Mouse (Mus musculus) liver, postnatal 0 days (tissue): ENCODE measurements around the gene Dhx35.

Experiments used
- CTCF ChIP-seq: sonication (generic); IDR thresholded peaks from 2 replicates; pipeline ENCODE4 v1.5.1; 2016; ENCODE audit warnings: antibody characterized with exemption, low read depth
- EP300 ChIP-seq: IDR thresholded peaks from 2 replicates; pipeline ENCODE4 v1.6.1; 2016; ENCODE audit warnings: antibody characterized with exemption, low read depth, mild to moderate bottlenecking

- TF ChIP-seq EP300: no peak
- no peak for TF ChIP-seq CTCF
These were observed 13.5 kb upstream of the Dhx35 start for GRCm38 (mm10) chr2:158781126-158781525.
